Mouse (Mus musculus): Measurements from ENCODE around the gene Hist1h1e. TPM values are rescaled to one million over a fixed set of nuclear protein-coding genes. Genes with fewer than 3 reads are reported as not detected.

Gene Hist1h1e
- polyA plus RNA-seq, 1 experiment: 2.9 TPM

- no peak overlapping the region for H3K4me3 ChIP-seq (ENCODE audit: extremely low read depth, insufficient read depth, insufficient read length)
- TF ChIP-seq CTCF (IDR thresholded peaks at IDR 0.05; ENCODE audit: extremely low read depth, insufficient read depth, insufficient read length, insufficient replicate concordance): no peak
- no peak for TF ChIP-seq POLR2A (IDR thresholded peaks at IDR 0.05; ENCODE audit: low read depth, low read length)
- no peak for DNase-seq (ENCODE audit: low read depth in 1 of 2, low spot score in 2 of 2)
- 92% methylated on average over 3 of the region's 3 CpGs for WGBS
- H3K27ac ChIP-seq (ENCODE audit: insufficient read depth, low read length): no peak overlapping the region
- H3K36me3 ChIP-seq (ENCODE audit: control insufficient read depth, insufficient read depth, low read length): no peaks in the 10 kb centered on the region
- H3K27me3 ChIP-seq (ENCODE audit: control insufficient read depth, insufficient read depth, low read length): no peaks in the 10 kb centered on the region
- no peaks in the 10 kb centered on the region for H3K4me1 ChIP-seq (ENCODE audit: control insufficient read depth, insufficient read depth, insufficient read length)
Observed at GRCm38 (mm10) chr13:23605052-23605451, 17.3 kb downstream of the Hist1h1e start.

DNA sequence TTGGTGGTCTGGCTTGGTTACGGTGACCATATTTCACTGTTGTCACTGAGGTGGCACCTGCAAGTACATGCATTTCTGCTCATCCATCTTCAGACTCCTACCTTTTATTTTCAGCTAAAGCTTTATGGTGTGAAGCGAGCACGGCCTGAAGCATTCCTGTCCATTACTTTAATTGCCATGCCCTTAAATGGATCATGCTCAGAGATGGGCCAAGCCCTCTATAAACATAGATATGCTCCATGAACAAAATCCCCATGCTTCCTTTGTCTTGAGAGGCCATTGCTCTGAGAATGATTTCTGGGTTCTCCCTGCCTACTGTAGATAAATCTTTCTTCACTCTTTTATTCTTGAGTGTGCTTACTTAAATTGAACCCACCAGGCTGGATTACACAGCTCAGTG, 17.9 kb downstream of the Hist1h1e start:
- H3K36me3 ChIP-seq (ENCODE audit: control insufficient read depth, insufficient read depth, low read length): no peaks in the 10 kb centered on the region
- no peak for DNase-seq (ENCODE audit: low read depth in 1 of 2, low spot score in 2 of 2)
- H3K27ac ChIP-seq (ENCODE audit: insufficient read depth, low read length): no peak overlapping the region
- no peaks in the 10 kb centered on the region for H3K27me3 ChIP-seq (ENCODE audit: control insufficient read depth, insufficient read depth, low read length)
- H3K4me3 ChIP-seq (ENCODE audit: extremely low read depth, insufficient read depth, insufficient read length): no peak overlapping the region
- no peaks in the 10 kb centered on the region for H3K4me1 ChIP-seq (ENCODE audit: control insufficient read depth, insufficient read depth, insufficient read length)
- TF ChIP-seq POLR2A (IDR thresholded peaks at IDR 0.05; ENCODE audit: low read depth, low read length): no peak
- no peak for TF ChIP-seq CTCF (IDR thresholded peaks at IDR 0.05; ENCODE audit: extremely low read depth, insufficient read depth, insufficient read length, insufficient replicate concordance)
- WGBS: 97% methylated on average over 3 of the region's 3 CpGs

- DNase-seq (ENCODE audit: low read depth in 1 of 2, low spot score in 2 of 2): no peak
- 81% methylated on average over 7 of the region's 7 CpGs for WGBS
- TF ChIP-seq CTCF (IDR thresholded peaks at IDR 0.05; ENCODE audit: extremely low read depth, insufficient read depth, insufficient read length, insufficient replicate concordance): no peak
- no peak for TF ChIP-seq POLR2A (IDR thresholded peaks at IDR 0.05; ENCODE audit: low read depth, low read length)
- Histone ChIP-seq H3K4me1 (ENCODE audit: control insufficient read depth, insufficient read depth, insufficient read length) (no peaks in the 10 kb centered on the region), H3K27me3 (ENCODE audit: control insufficient read depth, insufficient read depth, low read length) (no peaks in the 10 kb centered on the region), H3K27ac (ENCODE audit: insufficient read depth, low read length) (no peak overlapping the region), H3K4me3 (ENCODE audit: extremely low read depth, insufficient read depth, insufficient read length) (no peak overlapping the region), H3K36me3 (ENCODE audit: control insufficient read depth, insufficient read depth, low read length) (no peaks in the 10 kb centered on the region)
Observed at GRCm38 (mm10) chr13:23603182-23603699, 19.1 kb downstream of the Hist1h1e start.

GRCm38 (mm10) chr13:23597957-23598356, 24.4 kb downstream of the Hist1h1e start:
- 9% methylated on average over 9 of the region's 9 CpGs for whole genome bisulfite sequencing
- TF ChIP-seq POLR2A (IDR thresholded peaks at IDR 0.05; ENCODE audit: low read depth, low read length): no peak
- peak; percentile 70; the same call in 1 of the 2 replicates for TF ChIP-seq CTCF (IDR thresholded peaks at IDR 0.05; ENCODE audit: extremely low read depth, insufficient read depth, insufficient read length, insufficient replicate concordance)
- H3K27me3 ChIP-seq (ENCODE audit: control insufficient read depth, insufficient read depth, low read length): no peaks in the 10 kb centered on the region
- 0 out of 2 replicates have a peak, but pooled peaks cover 1% of the 10 kb centered on the region for H3K4me1 ChIP-seq (ENCODE audit: control insufficient read depth, insufficient read depth, insufficient read length)
- DNase-seq (ENCODE audit: low read depth in 1 of 2, low spot score in 2 of 2): peak in 1 of 2 experiments; percentile 73
- no peak overlapping the region for H3K4me3 ChIP-seq (ENCODE audit: extremely low read depth, insufficient read depth, insufficient read length)
- H3K27ac ChIP-seq (ENCODE audit: insufficient read depth, low read length): no peak overlapping the region
- no peaks in the 10 kb centered on the region for H3K36me3 ChIP-seq (ENCODE audit: control insufficient read depth, insufficient read depth, low read length)

- Histone ChIP-seq H3K27ac (ENCODE audit: insufficient read depth, low read length) (no peak overlapping the region), H3K36me3 (ENCODE audit: control insufficient read depth, insufficient read depth, low read length) (no peaks in the 10 kb centered on the region), H3K4me1 (ENCODE audit: control insufficient read depth, insufficient read depth, insufficient read length) (0 out of 2 replicates have a peak, but pooled peaks cover 2% of the 10 kb centered on the region), H3K4me3 (ENCODE audit: extremely low read depth, insufficient read depth, insufficient read length) (no peak overlapping the region), H3K27me3 (ENCODE audit: control insufficient read depth, insufficient read depth, low read length) (no peaks in the 10 kb centered on the region)
- no peak for TF ChIP-seq POLR2A (IDR thresholded peaks at IDR 0.05; ENCODE audit: low read depth, low read length)
- no peak for TF ChIP-seq CTCF (IDR thresholded peaks at IDR 0.05; ENCODE audit: extremely low read depth, insufficient read depth, insufficient read length, insufficient replicate concordance)
- DNase-seq (ENCODE audit: low read depth in 1 of 2, low spot score in 2 of 2): no peak
- 85% methylated on average over 7 of the region's 7 CpGs for WGBS
Observed at GRCm38 (mm10) chr13:23595622-23596372, 26.6 kb downstream of the Hist1h1e start.

DNA sequence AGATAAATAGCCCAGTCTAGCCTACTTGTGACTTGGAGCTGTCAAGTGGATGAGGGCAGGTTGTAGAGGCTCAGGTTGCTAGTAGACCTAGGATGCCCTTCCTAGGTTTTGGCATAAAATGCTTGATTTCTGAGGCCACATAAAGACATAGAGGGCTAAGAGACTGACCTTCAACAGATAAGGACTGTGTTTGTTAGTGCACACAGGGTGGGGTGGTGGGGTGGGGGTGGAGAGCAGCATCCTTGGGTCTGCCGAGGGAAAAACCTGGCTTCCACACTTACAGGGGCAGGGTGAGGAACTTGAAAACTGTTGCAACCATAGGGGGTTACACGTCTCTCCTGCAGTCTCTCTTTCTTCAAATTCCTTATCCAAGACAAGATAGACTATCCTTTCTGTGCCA, 27.2 kb downstream of the Hist1h1e start:
- 78% methylated on average over 2 of the region's 2 CpGs for WGBS
- H3K27me3 ChIP-seq (ENCODE audit: control insufficient read depth, insufficient read depth, low read length): no peaks in the 10 kb centered on the region
- no peak for DNase-seq (ENCODE audit: low read depth in 1 of 2, low spot score in 2 of 2)
- no peaks in the 10 kb centered on the region for H3K36me3 ChIP-seq (ENCODE audit: control insufficient read depth, insufficient read depth, low read length)
- TF ChIP-seq POLR2A (IDR thresholded peaks at IDR 0.05; ENCODE audit: low read depth, low read length): no peak
- no peak for TF ChIP-seq CTCF (IDR thresholded peaks at IDR 0.05; ENCODE audit: extremely low read depth, insufficient read depth, insufficient read length, insufficient replicate concordance)
- no peak overlapping the region for H3K27ac ChIP-seq (ENCODE audit: insufficient read depth, low read length)
- H3K4me3 ChIP-seq (ENCODE audit: extremely low read depth, insufficient read depth, insufficient read length): no peak overlapping the region
- H3K4me1 ChIP-seq (ENCODE audit: control insufficient read depth, insufficient read depth, insufficient read length): 0 out of 2 replicates have a peak, but pooled peaks cover 2% of the 10 kb centered on the region
